Mouse (Mus musculus) c-Kit-positive CD71-negative TER-119-negative erythroid progenitor cells, embryonic 14.5 days (primary cell): ENCODE measurements around the gene Rubcn.

Source experiments
- DNase-seq: peaks from one replicate; pipeline ENCODE4 v3.0.0-alpha.2; 2013; ENCODE audit warnings: low read depth

Gene Rubcn

GRCm38 (mm10) chr16:32870231-32870630 lies 7.3 kb downstream of the Rubcn start:
- DNase-seq = no peak

GRCm38 (mm10) chr16:32867919-32868552 lies 9.5 kb downstream of the Rubcn start:
- DNase-seq = peak; percentile 79

DNA sequence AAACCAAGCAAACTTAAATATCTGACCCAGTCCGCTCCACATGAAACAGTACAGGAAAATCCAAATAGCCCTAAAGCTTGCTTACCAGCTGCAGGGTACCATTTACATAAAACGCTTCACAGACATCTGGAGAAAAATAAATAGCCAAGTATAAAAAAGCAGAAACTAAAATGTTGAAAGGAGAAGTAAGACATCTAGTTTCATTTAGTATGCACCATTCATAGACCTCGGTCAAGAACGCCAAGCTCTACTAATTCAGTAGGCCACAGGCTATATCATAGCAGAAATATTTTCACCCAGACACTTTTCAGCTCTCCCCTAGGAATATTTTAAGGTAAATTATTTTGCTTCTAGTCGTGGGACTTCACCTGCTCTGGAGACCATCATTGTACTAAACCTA lies 10.9 kb downstream of the Rubcn start:
- no peak for DNase-seq

DNA sequence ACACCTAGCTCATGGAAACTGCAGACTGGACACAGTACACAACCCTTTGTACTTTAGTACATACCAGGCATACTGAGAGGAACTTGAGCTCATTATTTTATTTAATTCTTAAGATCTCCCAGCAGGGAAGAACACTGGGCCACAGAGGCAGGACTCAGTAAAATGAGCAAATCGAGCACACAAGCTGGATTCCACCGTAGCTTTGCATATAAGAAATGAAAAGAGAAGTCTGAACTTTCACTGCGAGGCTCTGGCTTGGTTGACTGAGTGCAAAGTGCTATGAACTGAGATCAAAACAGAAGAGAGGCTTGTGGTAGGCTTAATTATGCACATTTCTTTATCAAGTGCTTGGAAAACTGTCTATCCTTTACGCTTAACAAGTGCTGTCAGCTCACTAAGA lies 12.2 kb downstream of the Rubcn start:
- DNase-seq = no peak

GRCm38 (mm10) chr16:32861813-32862385 lies 15.7 kb downstream of the Rubcn start:
- DNase-seq = no peak

- no peak for DNase-seq
These were observed 18.6 kb downstream of the Rubcn start for GRCm38 (mm10) chr16:32858771-32859636.

GRCm38 (mm10) chr16:32858356-32858755 lies 19.2 kb downstream of the Rubcn start:
- DNase-seq = no peak

GRCm38 (mm10) chr16:32856751-32857150 lies 20.8 kb downstream of the Rubcn start:
- DNase-seq = no peak

- DNase-seq = no peak
These were observed 23.5 kb downstream of the Rubcn start for GRCm38 (mm10) chr16:32854050-32854571.

GRCm38 (mm10) chr16:32853492-32854049 lies 24.0 kb downstream of the Rubcn start:
- DNase-seq = no peak

DNA sequence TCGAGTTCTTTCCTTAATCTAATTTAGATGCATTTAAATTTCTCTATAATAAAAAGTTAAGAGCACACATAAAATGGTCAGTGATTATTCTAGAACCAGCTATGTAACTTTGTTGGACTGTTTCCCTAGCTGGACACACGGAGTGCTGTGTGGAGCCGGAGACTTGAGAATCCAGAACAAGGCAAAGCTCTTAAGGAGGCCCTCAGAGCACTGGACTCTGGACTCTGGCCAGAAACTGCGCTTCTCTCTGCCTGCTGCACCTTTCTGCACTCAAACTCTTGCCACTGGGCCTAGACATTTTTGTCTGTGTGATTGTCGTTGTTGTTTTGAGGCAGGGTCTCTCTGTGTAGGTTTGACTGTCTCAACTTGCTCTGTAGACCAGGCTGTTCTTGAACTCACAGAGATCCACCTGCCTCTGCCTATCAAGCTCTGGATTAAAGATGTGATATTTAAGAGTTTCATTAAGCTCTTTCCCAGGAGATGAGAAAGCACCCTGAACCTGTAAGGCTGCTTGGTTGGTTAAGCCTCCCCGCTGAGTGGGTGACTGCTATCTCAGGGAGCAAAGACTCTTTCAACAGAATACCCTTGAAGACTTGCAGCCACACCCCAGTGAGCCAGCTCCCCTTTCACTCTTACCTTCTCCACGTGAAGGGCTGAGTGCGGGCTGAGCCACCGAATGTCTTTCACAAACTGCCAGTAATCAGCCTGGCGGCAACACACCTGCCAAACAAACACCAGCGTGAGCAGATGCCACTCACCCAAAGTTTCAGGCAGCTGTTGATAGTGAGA lies 28.3 kb downstream of the Rubcn start:
- no peak for DNase-seq

- no peak for DNase-seq
These were observed 30.5 kb downstream of the Rubcn start for GRCm38 (mm10) chr16:32847103-32847502.

GRCm38 (mm10) chr16:32831501-32831900 lies 46.1 kb downstream of the Rubcn start:
- no peak for DNase-seq

GRCm38 (mm10) chr16:32829104-32829503 lies 48.5 kb downstream of the Rubcn start:
- no peak for DNase-seq

- DNase-seq = no peak
These were observed 51.0 kb downstream of the Rubcn start for GRCm38 (mm10) chr16:32826521-32826920.

DNA sequence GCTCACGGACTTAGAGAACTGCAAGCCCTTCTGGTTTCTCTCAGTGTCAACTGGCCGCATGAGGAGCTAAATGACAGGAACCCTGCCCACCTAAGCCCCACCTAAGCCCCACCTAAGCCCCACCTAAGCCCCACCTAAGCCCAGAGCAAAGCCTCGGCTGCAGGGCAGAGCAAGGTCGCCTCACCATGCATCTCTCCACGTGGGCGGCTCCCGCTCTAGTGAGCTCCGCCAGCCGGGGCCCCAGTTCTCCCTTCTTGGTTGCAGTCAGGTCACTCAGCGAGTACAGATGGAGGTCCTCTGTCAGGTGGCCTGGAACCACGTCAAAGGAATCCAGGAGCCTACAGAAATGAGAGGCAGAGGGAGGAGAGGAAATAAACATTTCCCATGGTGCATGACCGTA lies 52.2 kb downstream of the Rubcn start:
- DNase-seq = no peak

DNA sequence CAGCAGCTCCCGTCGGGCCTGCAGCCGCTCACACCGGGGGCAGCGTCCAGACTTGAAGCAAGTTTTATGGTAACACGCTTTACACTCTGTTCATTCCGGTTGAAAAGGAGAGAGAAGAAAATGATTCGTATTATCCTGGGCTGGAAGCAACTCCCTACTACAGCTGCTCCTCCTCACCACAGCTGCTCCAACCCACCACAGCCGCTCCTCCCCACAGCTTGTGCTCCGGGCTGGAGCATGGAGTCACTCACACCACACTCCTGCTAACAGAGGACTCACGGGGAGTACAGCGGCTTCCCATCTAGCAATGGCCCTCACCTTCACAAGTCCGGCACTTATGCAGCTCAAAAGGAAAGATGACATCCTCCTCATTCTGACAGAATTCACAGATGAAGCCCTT lies 53.5 kb downstream of the Rubcn start:
- no peak for DNase-seq

- DNase-seq = no peak
These were observed 54.1 kb downstream of the Rubcn start for GRCm38 (mm10) chr16:32823487-32823886.

- DNase-seq = no peak
These were observed 54.7 kb downstream of the Rubcn start for GRCm38 (mm10) chr16:32822881-32823280.

DNA sequence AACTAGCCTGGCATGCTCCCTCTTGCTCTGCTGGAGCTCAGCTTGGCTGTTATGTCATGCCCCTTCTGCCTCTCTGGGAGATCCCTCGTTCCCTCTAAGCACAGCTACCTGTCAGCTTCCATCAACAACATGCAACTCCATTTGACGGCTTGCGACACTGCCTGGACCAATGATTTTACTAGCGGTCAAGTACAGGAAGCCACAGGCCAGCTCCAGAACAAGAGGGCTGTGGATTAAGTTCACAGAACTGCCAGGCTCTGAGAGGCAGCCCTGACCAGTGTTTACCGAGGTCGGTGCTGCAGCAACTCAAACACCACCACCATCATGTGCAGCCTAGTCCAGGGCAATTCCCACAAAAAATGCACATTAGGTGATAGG lies 55.1 kb downstream of the Rubcn start:
- DNase-seq = no peak

GRCm38 (mm10) chr16:32821772-32822449 lies 55.7 kb downstream of the Rubcn start:
- no peak for DNase-seq
